11 mouse cellular contexts compared by ENCODE assay signal in genomic region chr1:165706492-165706891, GRCm38 (mm10). TPM values are rescaled to one million over a fixed set of nuclear protein-coding genes. Genes with fewer than 3 reads are reported as not detected.
DNase-seq lines count a peak whose midpoint lies in the region; ATAC-seq and TF ChIP-seq lines count a peak whose summit lies in the region.
"Had no signal": no experiment of that assay in that cellular context is flagged by ENCODE, and none has a peak within 500 bp of the region (broad histone marks: within the 10 kb centered on the region; RNA-seq: fewer than 3 reads in every experiment).

No protein-coding gene starts in this region.

- TF ChIP-seq CTCF in gastrocnemius, adult 2 months (IDR thresholded peaks at IDR 0.05), result no peak
- no peak for TF ChIP-seq CTCF in liver, embryonic 14.5 days (IDR thresholded peaks at IDR 0.05; ENCODE audit: low read depth)

- peaks cover 50% of the 10 kb centered on the region for H3K4me1 ChIP-seq in lung, embryonic 15.5 days
- peaks cover 48 to 69% of the 10 kb centered on the region in 2 experiments for H3K4me1 ChIP-seq in heart, embryonic 14.5 days (ENCODE audit: control insufficient read depth in 2 of 2, insufficient read depth in 2 of 2, low read length in 2 of 2)
- H3K4me1 ChIP-seq in liver, embryonic 14.5 days (replicated peaks; ENCODE audit: control insufficient read depth in 2 of 2, insufficient read depth in 2 of 2, low read length in 1 of 2), result peaks cover 5 to 41% of the 10 kb centered on the region in 2 experiments; a peak in 2 of 4 replicates

- no peaks in the 10 kb centered on the region for H3K27me3 ChIP-seq in lung, embryonic 15.5 days
- H3K27me3 ChIP-seq in heart, embryonic 14.5 days (ENCODE audit: control insufficient read depth, insufficient read depth, low read length), result no peaks in the 10 kb centered on the region
- peaks cover 11% of the 10 kb centered on the region for H3K27me3 ChIP-seq in liver, embryonic 14.5 days (ENCODE audit: control insufficient read depth, insufficient read depth, low read length)

- peak overlapping the region; percentile 69; the same call in 1 of the 2 replicates for H3K9ac ChIP-seq in lung, embryonic 15.5 days
- H3K9ac ChIP-seq in heart, embryonic 14.5 days (ENCODE audit: low read length), result peak overlapping the region; percentile 94
- H3K9ac ChIP-seq in liver, embryonic 14.5 days (replicated peaks), result no peak overlapping the region

- intact Hi-C loops in gastrocnemius, adult 2 months (cut with DNase I), result loop anchor here (2.0 to 5.0 kb wide), 2 partner anchors 26 to 39 kb away; no protein-coding TSS in a partner anchor

- H3K27ac ChIP-seq in gastrocnemius, adult 2 months, result peak overlapping the region; percentile 99
- peak overlapping the region; percentile 71; the same call in 1 of the 2 replicates for H3K27ac ChIP-seq in lung, embryonic 15.5 days
- H3K27ac ChIP-seq in heart, embryonic 14.5 days (replicated peaks in 1 of 2; ENCODE audit: control insufficient read depth in 1 of 2, insufficient read depth in 1 of 2, low read depth in 2 of 2, low read length in 2 of 2), result peak overlapping the region; percentile 90 to 94
- no peak overlapping the region for H3K27ac ChIP-seq in liver, embryonic 14.5 days

- no peak for TF ChIP-seq EP300 in liver, embryonic 14.5 days (IDR thresholded peaks at IDR 0.05; ENCODE audit: low read depth)

- ATAC-seq in lung, embryonic 15.5 days (ENCODE audit: borderline replicate concordance, extremely low read depth, low FRiP score, low TSS enrichment), result no peak
- no peak for ATAC-seq in heart, embryonic 14.5 days (ENCODE audit: insufficient number of reproducible peaks, insufficient read depth, low FRiP score, low read depth)
- ATAC-seq in liver, embryonic 14.5 days (ENCODE audit: insufficient read depth), result no peak

- H3K4me3 ChIP-seq in gastrocnemius, adult 2 months, result peak overlapping the region; percentile 89
- peak overlapping the region; percentile 68 for H3K4me3 ChIP-seq in lung, embryonic 15.5 days
- peak overlapping the region; percentile 78 to 80 for H3K4me3 ChIP-seq in heart, embryonic 14.5 days (ENCODE audit: control insufficient read depth in 1 of 2, insufficient read depth in 1 of 2, low read depth in 1 of 2, low read length in 2 of 2)
- peak overlapping the region; percentile 21 to 26; a peak in 2 of 4 replicates for H3K4me3 ChIP-seq in liver, embryonic 14.5 days (ENCODE audit: insufficient read depth in 1 of 2, low read depth in 2 of 2, low read length in 2 of 2)

- DNase-seq in gastrocnemius, adult 2 months, result no peak
- DNase-seq in gastrocnemius, postnatal 10 days, result no peak
- no peak for DNase-seq in lung, postnatal 4 days
- no peak for DNase-seq in liver, embryonic 14.5 days (ENCODE audit: low read depth in 3 of 3, low spot score in 3 of 3)
- no peak for DNase-seq in urinary bladder, postnatal 10 days (ENCODE audit: low spot score)
- DNase-seq in cerebellum, postnatal 10 days, result no peak
- DNase-seq: cerebellum, adult 2 months; gastrocnemius, postnatal 25 days; lung, postnatal 10 days had no signal

- H3K4me2 ChIP-seq in lung, embryonic 15.5 days, result peak overlapping the region; percentile 79
- H3K4me2 ChIP-seq in heart, embryonic 14.5 days (ENCODE audit: low read length), result peak overlapping the region; percentile 89
- H3K4me2 ChIP-seq in liver, embryonic 14.5 days (ENCODE audit: low read depth), result peak overlapping the region; percentile 80

- no peaks in the 10 kb centered on the region for H3K36me3 ChIP-seq in lung, embryonic 15.5 days
- H3K36me3 ChIP-seq in heart, embryonic 14.5 days (ENCODE audit: control insufficient read depth, insufficient read depth, low read length), result peaks cover 17% of the 10 kb centered on the region
- H3K36me3 ChIP-seq in liver, embryonic 14.5 days (replicated peaks; ENCODE audit: control insufficient read depth, insufficient read depth, low read depth), result no peaks in the 10 kb centered on the region

- no peaks in the 10 kb centered on the region for H3K9me3 ChIP-seq in lung, embryonic 15.5 days
- no peaks in the 10 kb centered on the region for H3K9me3 ChIP-seq in heart, embryonic 14.5 days (ENCODE audit: control insufficient read depth, low read length)
- H3K9me3 ChIP-seq in liver, embryonic 14.5 days (ENCODE audit: control insufficient read depth, low read length), result no peaks in the 10 kb centered on the region

- WGBS in lung, embryonic 15.5 days, result 65% methylated on average over 4 of the region's 4 CpGs
- WGBS in heart, embryonic 14.5 days, result 13% methylated on average over 4 of the region's 4 CpGs
- 28% methylated on average over 4 of the region's 4 CpGs for WGBS in liver, embryonic 14.5 days (ENCODE audit: insufficient replicate concordance)

RNA-seq across cellular contexts. Expression of gene Rcsd1, which starts 3.1 kb away (rescaled TPM):
- total RNA-seq in gastrocnemius, adult 2 months (2021), result 10 to 100 TPM; 93.3 to 95.0 TPM
- total RNA-seq in gastrocnemius, postnatal 10 days (2021), result 100 to 1,000 TPM; 128 to 138 TPM
- 37.8 and 42.8 TPM in 2 replicates for polyA plus RNA-seq in lung, embryonic 15.5 days (2015; fragmentation: Nextera tagmentation; extraction: Ambion mirVana)
- polyA plus RNA-seq in heart, embryonic 14.5 days (2014; fragmentation: Nextera tagmentation; extraction: Ambion mirVana), result 81.2 and 86.3 TPM in 2 replicates
- polyA plus RNA-seq in liver, embryonic 14.5 days (2012; rRNA removed), result 3.5 and 4.8 TPM in 2 replicates
- 2.4 and 3.4 TPM in 2 replicates for polyA plus RNA-seq in liver, embryonic 14.5 days (2014; fragmentation: Nextera tagmentation; extraction: Ambion mirVana)

RNA-seq across cellular contexts. Expression of gene Creg1, which starts 57.1 kb away (rescaled TPM):
- 10 to 100 TPM; 46.2 to 67.4 TPM for total RNA-seq in gastrocnemius, adult 2 months (2021)
- total RNA-seq in gastrocnemius, postnatal 10 days (2021), result 10 to 100 TPM; 37.2 to 42.5 TPM
- 66.3 and 74.9 TPM in 2 replicates for polyA plus RNA-seq in lung, embryonic 15.5 days (2015; fragmentation: Nextera tagmentation; extraction: Ambion mirVana)
- polyA plus RNA-seq in heart, embryonic 14.5 days (2014; fragmentation: Nextera tagmentation; extraction: Ambion mirVana), result 93.5 and 95.7 TPM in 2 replicates
- polyA plus RNA-seq in liver, embryonic 14.5 days (2012; rRNA removed), result 81.8 and 106 TPM in 2 replicates
- 369 and 390 TPM in 2 replicates for polyA plus RNA-seq in liver, embryonic 14.5 days (2014; fragmentation: Nextera tagmentation; extraction: Ambion mirVana)

Comparison
In these comparisons a context has a peak if more than half of its experiments do, and no peak if none do; other contexts are left out.
1. H3K4me3 ChIP-seq: peak in every context shown above with its lines; median percentile 89 in gastrocnemius, adult 2 months; 79 in heart, embryonic 14.5 days; 68 in lung, embryonic 15.5 days; 24 in liver, embryonic 14.5 days.